Mouse (Mus musculus): Measurements from ENCODE around the gene Tecpr2. TPM values are rescaled to one million over a fixed set of nuclear protein-coding genes. Genes with fewer than 3 reads are reported as not detected.

The Tecpr2 gene
- total and polyA plus RNA-seq, 3 experiments = 3.6 to 5.2 (median 5.1) TPM

- no peak for DNase-seq
- no peaks in the 10 kb centered on the region for H3K79me2 ChIP-seq (replicated peaks; ENCODE audit: control insufficient read depth, insufficient read depth, low read length)
- 82% methylated on average over 4 of the region's 4 CpGs for WGBS
- H3K27me3 ChIP-seq (ENCODE audit: control insufficient read depth, insufficient read depth, low read length) = no peaks in the 10 kb centered on the region
- TF ChIP-seq EP300 (IDR thresholded peaks at IDR 0.05; ENCODE audit: insufficient read depth, low read depth, low read length) (no peak), CTCF (IDR thresholded peaks at IDR 0.05) (no peak), POLR2A (IDR thresholded peaks at IDR 0.05; ENCODE audit: insufficient read depth, low read depth, low read length) (no peak)
- no peak overlapping the region for H3K9ac ChIP-seq (ENCODE audit: low read depth, low read length)
- no peaks in the 10 kb centered on the region for H3K36me3 ChIP-seq (ENCODE audit: control insufficient read depth, insufficient read depth, low read length)
- H3K4me3 ChIP-seq = no peak overlapping the region
- H3K4me1 ChIP-seq (ENCODE audit: control insufficient read depth, insufficient read depth, low read length) = no peaks in the 10 kb centered on the region
- H3K27ac ChIP-seq = no peak overlapping the region
- intact Hi-C loops (cut with DNase I) = no loop called here
These were observed 77.0 kb downstream of the Tecpr2 start for GRCm38 (mm10) chr12:110966079-110966478.

GRCm38 (mm10) chr12:110967146-110967545 is 78.1 kb downstream of the Tecpr2 start:
- 83% methylated on average over 2 of the region's 2 CpGs for WGBS
- H3K9ac ChIP-seq (ENCODE audit: low read depth, low read length) = no peak overlapping the region
- no peak for DNase-seq
- no peak for TF ChIP-seq EP300 (IDR thresholded peaks at IDR 0.05; ENCODE audit: insufficient read depth, low read depth, low read length)
- TF ChIP-seq POLR2A (IDR thresholded peaks at IDR 0.05; ENCODE audit: insufficient read depth, low read depth, low read length) = no peak
- no peaks in the 10 kb centered on the region for H3K27me3 ChIP-seq (ENCODE audit: control insufficient read depth, insufficient read depth, low read length)
- H3K36me3 ChIP-seq (ENCODE audit: control insufficient read depth, insufficient read depth, low read length) = no peaks in the 10 kb centered on the region
- intact Hi-C loops (cut with DNase I) = no loop called here
- H3K79me2 ChIP-seq (replicated peaks; ENCODE audit: control insufficient read depth, insufficient read depth, low read length) = no peaks in the 10 kb centered on the region
- H3K4me1 ChIP-seq (ENCODE audit: control insufficient read depth, insufficient read depth, low read length) = no peaks in the 10 kb centered on the region
- no peak overlapping the region for H3K27ac ChIP-seq
- no peak overlapping the region for H3K4me3 ChIP-seq

- H3K4me3 ChIP-seq = no peak overlapping the region
- no peak for DNase-seq
- no peaks in the 10 kb centered on the region for H3K27me3 ChIP-seq (ENCODE audit: control insufficient read depth, insufficient read depth, low read length)
- peaks cover 4% of the 10 kb centered on the region; the same call in 1 of the 2 replicates for H3K36me3 ChIP-seq (ENCODE audit: control insufficient read depth, insufficient read depth, low read length)
- intact Hi-C loops (cut with DNase I) = loop anchor here (2.0 kb wide), 1 partner anchor 20 kb away; no protein-coding TSS in a partner anchor
- 97% methylated on average over 5 of the region's 5 CpGs for WGBS
- H3K9ac ChIP-seq (ENCODE audit: low read depth, low read length) = no peak overlapping the region
- no peak for TF ChIP-seq CTCF (IDR thresholded peaks at IDR 0.05)
- no peak for TF ChIP-seq POLR2A (IDR thresholded peaks at IDR 0.05; ENCODE audit: insufficient read depth, low read depth, low read length)
- no peak for TF ChIP-seq EP300 (IDR thresholded peaks at IDR 0.05; ENCODE audit: insufficient read depth, low read depth, low read length)
- no peaks in the 10 kb centered on the region for H3K79me2 ChIP-seq (replicated peaks; ENCODE audit: control insufficient read depth, insufficient read depth, low read length)
- H3K4me1 ChIP-seq (ENCODE audit: control insufficient read depth, insufficient read depth, low read length) = peaks cover 6% of the 10 kb centered on the region
- no peak overlapping the region for H3K27ac ChIP-seq
These were observed 81.3 kb downstream of the Tecpr2 start for GRCm38 (mm10) chr12:110970408-110970807.

- no peak overlapping the region for H3K27ac ChIP-seq
- no peak overlapping the region for H3K9ac ChIP-seq (ENCODE audit: low read depth, low read length)
- H3K36me3 ChIP-seq (ENCODE audit: control insufficient read depth, insufficient read depth, low read length) = peaks cover 4% of the 10 kb centered on the region; the same call in 1 of the 2 replicates
- no peak for TF ChIP-seq EP300 (IDR thresholded peaks at IDR 0.05; ENCODE audit: insufficient read depth, low read depth, low read length)
- 0 out of 2 replicates have a peak, but pooled peaks have one; percentile 26 for TF ChIP-seq POLR2A (IDR thresholded peaks at IDR 0.05; ENCODE audit: insufficient read depth, low read depth, low read length)
- DNase-seq = no peak
- intact Hi-C loops (cut with DNase I) = loop anchor here (2.0 kb wide), 1 partner anchor 21 kb away; no protein-coding TSS in a partner anchor
- H3K79me2 ChIP-seq (replicated peaks; ENCODE audit: control insufficient read depth, insufficient read depth, low read length) = peaks cover 5% of the 10 kb centered on the region; the same call in 1 of the 2 replicates
- H3K4me1 ChIP-seq (ENCODE audit: control insufficient read depth, insufficient read depth, low read length) = peaks cover 6% of the 10 kb centered on the region
- no peak overlapping the region for H3K4me3 ChIP-seq
- no peaks in the 10 kb centered on the region for H3K27me3 ChIP-seq (ENCODE audit: control insufficient read depth, insufficient read depth, low read length)
- WGBS = 86% methylated on average over 5 of the region's 5 CpGs
These were observed 82.9 kb downstream of the Tecpr2 start for GRCm38 (mm10) chr12:110971972-110972371.

- peak overlapping the region; percentile 77 for H3K27ac ChIP-seq
- 74% methylated on average over 4 of the region's 4 CpGs for WGBS
- H3K9ac ChIP-seq (ENCODE audit: low read depth, low read length) = no peak overlapping the region
- intact Hi-C loops (cut with DNase I) = no loop called here
- peaks cover 6% of the 10 kb centered on the region for H3K4me1 ChIP-seq (ENCODE audit: control insufficient read depth, insufficient read depth, low read length)
- no peak overlapping the region for H3K4me3 ChIP-seq
- H3K27me3 ChIP-seq (ENCODE audit: control insufficient read depth, insufficient read depth, low read length) = no peaks in the 10 kb centered on the region
- no peak for TF ChIP-seq EP300 (IDR thresholded peaks at IDR 0.05; ENCODE audit: insufficient read depth, low read depth, low read length)
- TF ChIP-seq POLR2A (IDR thresholded peaks at IDR 0.05; ENCODE audit: insufficient read depth, low read depth, low read length) = no peak
- no peak for TF ChIP-seq CTCF (IDR thresholded peaks at IDR 0.05)
- H3K36me3 ChIP-seq (ENCODE audit: control insufficient read depth, insufficient read depth, low read length) = peaks cover 4% of the 10 kb centered on the region; the same call in 1 of the 2 replicates
- peaks cover 5% of the 10 kb centered on the region; the same call in 1 of the 2 replicates for H3K79me2 ChIP-seq (replicated peaks; ENCODE audit: control insufficient read depth, insufficient read depth, low read length)
- DNase-seq = no peak
These were observed 84.8 kb downstream of the Tecpr2 start for GRCm38 (mm10) chr12:110973829-110974228.

- intact Hi-C loops (cut with DNase I) = no loop called here
- H3K9ac ChIP-seq (ENCODE audit: low read depth, low read length) = no peak overlapping the region
- H3K79me2 ChIP-seq (replicated peaks; ENCODE audit: control insufficient read depth, insufficient read depth, low read length) = peaks cover 5% of the 10 kb centered on the region; the same call in 1 of the 2 replicates
- TF ChIP-seq POLR2A (IDR thresholded peaks at IDR 0.05; ENCODE audit: insufficient read depth, low read depth, low read length) (peak; percentile 53; the same call in 1 of the 2 replicates), EP300 (IDR thresholded peaks at IDR 0.05; ENCODE audit: insufficient read depth, low read depth, low read length) (peak; percentile 84), CTCF (IDR thresholded peaks at IDR 0.05) (no peak)
- peak; percentile 53 to 76 for DNase-seq
- H3K27ac ChIP-seq = peak overlapping the region; percentile 77
- 62% methylated on average over 7 of the region's 7 CpGs for WGBS
- no peak overlapping the region for H3K4me3 ChIP-seq
- peaks cover 4% of the 10 kb centered on the region; the same call in 1 of the 2 replicates for H3K36me3 ChIP-seq (ENCODE audit: control insufficient read depth, insufficient read depth, low read length)
- H3K27me3 ChIP-seq (ENCODE audit: control insufficient read depth, insufficient read depth, low read length) = no peaks in the 10 kb centered on the region
- H3K4me1 ChIP-seq (ENCODE audit: control insufficient read depth, insufficient read depth, low read length) = peaks cover 6% of the 10 kb centered on the region
These were observed 85.2 kb downstream of the Tecpr2 start for GRCm38 (mm10) chr12:110974295-110974694.

Data from heart, adult 2 months (tissue).